Mouse (Mus musculus): Measurements from ENCODE around the gene Endou.

DNA sequence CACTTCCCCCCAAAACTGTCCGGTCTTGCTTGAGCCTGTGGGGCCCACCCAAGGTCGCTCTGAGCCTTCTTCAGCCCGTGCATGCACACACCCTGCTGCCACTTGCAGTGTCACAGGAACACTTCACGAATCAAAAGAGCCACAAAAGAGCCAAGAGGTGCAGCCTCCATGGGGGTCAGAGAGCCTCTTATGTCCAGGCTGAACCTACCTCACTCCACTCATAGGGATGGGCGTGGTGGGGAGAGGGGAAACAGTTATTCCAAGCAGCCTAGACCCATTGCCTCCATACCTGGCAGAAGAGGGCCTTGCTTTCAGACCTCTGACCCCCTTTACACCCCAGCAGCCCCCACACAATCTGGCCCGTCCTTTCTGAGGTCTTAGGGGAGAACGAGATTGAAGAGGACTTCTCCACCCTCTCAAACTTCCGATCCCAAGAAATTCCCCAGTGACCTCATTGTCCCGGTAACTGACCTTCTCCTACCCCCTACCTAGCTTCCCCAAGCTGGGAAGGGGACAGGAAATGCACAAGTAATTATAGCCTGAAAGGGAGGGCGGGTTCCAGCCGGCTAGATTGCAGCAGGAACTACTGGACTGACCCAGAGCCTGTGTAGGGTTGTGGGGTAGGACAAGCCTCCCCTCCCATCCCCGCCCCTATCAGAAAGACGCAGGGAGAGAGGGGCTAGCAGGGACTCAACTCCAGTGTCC, 34.1 kb upstream of the Endou start:
- TF ChIP-seq CTCF (IDR thresholded peaks at IDR 0.05; ENCODE audit: control insufficient read depth, insufficient read depth, insufficient read length), result no peak
- no peak for TF ChIP-seq USF1 (IDR thresholded peaks at IDR 0.05; ENCODE audit: low read depth)
- TF ChIP-seq MYOD1 (IDR thresholded peaks at IDR 0.05; ENCODE audit: control insufficient read depth, insufficient read length, low read depth), result no peak
- TF ChIP-seq CEBPB (IDR thresholded peaks at IDR 0.05; ENCODE audit: low read depth), result no peak
- TF ChIP-seq MAX (IDR thresholded peaks at IDR 0.05), result no peak
- TF ChIP-seq FOSL1 (IDR thresholded peaks at IDR 0.05; ENCODE audit: insufficient read depth, low read length, poor library complexity, severe bottlenecking), result no peak
- TF ChIP-seq MYOG (IDR thresholded peaks at IDR 0.05; ENCODE audit: control insufficient read depth, extremely low read depth, insufficient read length), result no peak
